Mouse (Mus musculus): Measurements from ENCODE around the gene Hist1h3f. TPM values are rescaled to one million over a fixed set of nuclear protein-coding genes. Genes with fewer than 3 reads are reported as not detected.
A peak's percentile ranks its signal among the peaks of the same experiment; 100 is the strongest.

Gene Hist1h3f
- total RNA-seq (2014; fragmentation: Nextera tagmentation) (31.6 and 53.6 TPM in 2 replicates), total RNA-seq (2017) (69.9 and 132 TPM in 2 replicates)

DNA sequence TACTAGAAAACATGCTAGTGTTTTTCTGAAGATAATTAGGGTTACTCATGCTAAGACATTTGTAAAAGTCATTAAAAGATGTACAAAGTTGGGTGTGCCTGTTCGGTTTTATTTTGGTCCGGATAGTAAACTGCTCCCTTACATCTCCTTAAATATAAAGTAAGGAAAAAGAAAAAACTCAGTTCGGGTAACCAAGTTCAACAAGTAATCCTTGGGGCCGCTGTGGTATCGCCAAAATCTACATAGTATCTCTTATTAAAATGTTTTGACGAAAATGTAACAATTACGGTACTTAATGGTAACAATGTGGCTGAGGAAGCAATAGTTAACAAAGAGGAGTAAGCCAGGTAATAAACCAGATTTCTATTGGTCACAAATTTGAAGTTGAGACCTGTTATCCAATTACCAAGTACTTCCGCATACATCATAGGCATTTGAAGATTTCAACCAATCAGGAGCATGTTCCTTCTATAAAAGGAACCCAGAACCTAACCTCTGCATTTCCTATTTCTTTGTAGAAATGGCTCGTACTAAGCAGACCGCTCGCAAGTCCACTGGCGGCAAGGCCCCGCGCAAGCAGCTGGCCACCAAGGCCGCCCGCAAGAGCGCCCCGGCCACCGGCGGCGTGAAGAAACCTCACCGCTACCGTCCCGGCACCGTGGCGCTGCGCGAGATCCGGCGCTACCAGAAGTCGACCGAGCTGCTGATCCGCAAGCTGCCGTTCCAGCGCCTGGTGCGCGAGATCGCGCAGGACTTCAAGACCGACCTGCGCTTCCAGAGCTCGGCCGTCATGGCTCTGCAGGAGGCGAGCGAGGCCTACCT lies at the start of gene Hist1h3f:
Gene Hist1h3f (plus strand): TSS at position 88 of the 822 bp plus-strand sequence.
- ATAC-seq (replicated peaks; ENCODE audit: low FRiP score, low TSS enrichment, poor library complexity, severe bottlenecking), result peak; percentile 79

DNA sequence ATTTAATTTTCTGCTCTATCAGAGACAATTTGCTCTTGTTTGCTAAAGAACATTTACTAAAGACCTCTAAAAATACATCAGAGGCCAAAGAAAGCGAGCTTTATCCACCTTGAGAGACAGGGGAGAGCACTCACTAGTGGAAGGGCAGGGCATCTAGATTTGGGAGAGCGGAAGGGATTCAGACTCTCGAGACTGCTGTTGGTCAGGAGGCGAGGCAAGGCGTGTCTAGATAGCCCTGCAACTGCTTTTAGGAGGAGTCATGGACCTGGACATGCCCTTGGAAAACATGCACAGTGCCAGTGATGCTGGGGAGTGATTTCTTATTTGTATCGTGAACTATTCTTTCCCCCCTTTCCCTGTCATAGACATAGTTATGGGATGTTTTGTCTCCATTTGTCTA lies 48.3 kb upstream of the Hist1h3f start:
- ATAC-seq (replicated peaks; ENCODE audit: low FRiP score, low TSS enrichment, poor library complexity, severe bottlenecking), result no peak

DNA sequence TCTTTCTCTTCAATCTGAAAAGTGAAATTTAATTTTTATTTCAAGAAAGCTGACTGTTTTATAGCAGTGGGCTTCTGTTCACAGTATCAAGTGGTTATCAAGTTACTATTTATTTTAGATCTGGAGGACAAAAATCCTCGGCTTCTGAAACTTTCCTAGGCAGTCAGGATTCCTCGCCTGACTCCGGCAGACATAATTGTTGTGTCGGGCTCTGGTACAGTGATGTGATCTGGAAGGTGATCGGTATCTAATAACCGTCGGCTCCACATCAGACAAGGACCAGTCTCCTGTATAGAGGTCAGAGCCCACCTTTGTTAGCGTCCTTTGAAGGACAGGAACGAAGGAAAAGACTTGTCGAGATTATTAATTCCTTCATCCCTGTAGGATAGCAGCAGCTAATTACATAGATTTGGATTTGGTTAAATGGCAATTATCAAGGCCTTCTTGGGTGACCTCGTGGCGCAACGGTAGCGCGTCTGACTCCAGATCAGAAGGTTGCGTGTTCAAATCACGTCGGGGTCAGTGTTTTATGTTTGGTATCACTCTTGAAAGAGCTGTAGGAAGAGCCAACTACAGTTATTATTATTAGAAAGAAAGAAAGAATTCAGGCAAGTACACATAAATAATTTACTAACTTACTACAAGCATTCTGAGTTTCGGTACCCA lies 46.1 kb upstream of the Hist1h3f start:
- ATAC-seq (replicated peaks; ENCODE audit: low FRiP score, low TSS enrichment, poor library complexity, severe bottlenecking), result no peak

DNA sequence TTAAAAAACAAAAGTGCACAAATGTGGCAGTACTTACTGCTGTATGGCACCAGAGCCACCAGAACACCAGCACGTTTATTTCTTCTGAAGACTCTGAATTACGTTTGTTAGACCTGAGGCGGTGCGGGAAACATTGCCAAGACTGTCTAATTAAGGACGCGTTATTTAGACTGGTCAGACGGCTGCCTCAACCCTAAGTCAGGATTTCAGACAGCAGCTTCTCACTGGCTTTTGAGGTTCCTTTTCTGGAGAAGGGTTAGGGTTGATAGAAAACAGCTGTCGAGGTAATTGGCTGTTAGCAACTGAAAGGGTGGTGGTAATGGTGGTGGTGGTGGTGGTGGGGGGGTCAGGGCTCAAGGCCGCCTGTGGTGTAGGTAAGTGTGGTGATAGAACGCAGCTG lies 45.2 kb upstream of the Hist1h3f start:
- ATAC-seq (replicated peaks; ENCODE audit: low FRiP score, low TSS enrichment, poor library complexity, severe bottlenecking), result no peak

DNA sequence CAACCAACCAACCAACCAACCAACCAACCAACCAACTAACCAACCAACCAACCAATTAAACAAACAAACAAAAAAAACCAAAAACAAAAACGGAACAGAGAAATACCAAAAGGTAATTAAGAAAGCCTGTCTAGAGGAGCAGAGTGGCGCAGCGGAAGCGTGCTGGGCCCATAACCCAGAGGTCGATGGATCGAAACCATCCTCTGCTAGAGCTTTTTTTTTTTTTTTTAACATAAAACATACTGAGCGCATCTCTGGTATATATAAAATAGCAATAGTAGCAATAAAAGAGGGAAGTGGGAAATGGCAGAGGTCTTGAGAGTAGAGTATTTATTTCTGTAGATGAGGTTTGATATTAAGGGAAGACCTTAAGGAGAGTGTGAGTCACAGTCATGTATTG lies 43.9 kb upstream of the Hist1h3f start:
- ATAC-seq (replicated peaks; ENCODE audit: low FRiP score, low TSS enrichment, poor library complexity, severe bottlenecking), result no peak

DNA sequence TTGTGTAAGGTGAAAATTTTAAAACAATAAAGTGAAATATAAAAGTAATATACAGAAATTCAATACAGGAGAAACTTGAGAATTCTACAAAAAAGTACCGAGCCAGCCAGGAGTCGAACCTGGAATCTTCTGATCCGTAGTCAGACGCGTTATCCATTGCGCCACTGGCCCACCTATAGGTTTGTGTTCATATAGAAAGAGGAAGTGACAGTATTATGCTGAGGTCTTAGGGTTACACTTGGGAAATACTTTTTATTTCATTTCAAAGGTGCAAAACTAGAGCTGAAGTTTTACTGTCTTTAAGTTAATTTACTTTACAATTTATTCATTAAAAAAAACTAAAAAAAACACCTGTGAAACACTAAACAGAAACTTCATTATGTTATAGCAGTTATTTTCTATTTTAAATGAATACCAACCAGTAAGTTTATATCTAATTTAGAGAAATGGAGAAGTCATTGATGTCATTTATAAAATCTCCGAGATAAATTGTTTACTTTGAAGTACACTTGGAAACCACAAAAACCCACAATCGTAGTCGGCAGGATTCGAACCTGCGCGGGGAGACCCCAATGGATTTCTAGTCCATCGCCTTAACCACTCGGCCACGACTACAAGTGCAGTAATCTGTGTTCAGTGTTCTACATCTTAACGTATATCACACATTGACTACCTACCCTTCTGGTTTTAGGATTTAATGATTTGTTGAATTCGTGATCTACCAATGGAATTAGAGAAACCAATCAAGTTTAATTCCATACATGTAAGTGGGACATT lies 43.2 kb upstream of the Hist1h3f start:
- peak; percentile 38 for ATAC-seq (replicated peaks; ENCODE audit: low FRiP score, low TSS enrichment, poor library complexity, severe bottlenecking)

DNA sequence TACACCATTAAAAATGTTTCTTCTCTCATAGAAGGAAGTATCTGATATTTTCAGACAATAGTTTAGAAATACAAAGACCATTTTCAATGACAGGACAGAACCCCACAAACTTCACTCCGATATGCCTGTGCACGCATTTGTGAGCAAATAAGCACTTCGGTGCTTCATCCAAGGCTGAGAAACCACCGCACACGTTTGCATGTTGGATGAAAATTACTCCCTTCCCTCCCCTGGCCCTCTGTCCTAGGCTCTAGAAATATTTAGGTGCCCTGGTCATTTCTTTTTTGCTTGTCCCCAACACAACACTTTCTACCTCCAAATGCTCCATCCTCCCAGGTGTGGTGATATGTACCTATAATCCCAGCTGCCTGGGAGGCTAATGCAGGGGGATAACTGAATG lies 42.3 kb upstream of the Hist1h3f start:
- no peak for ATAC-seq (replicated peaks; ENCODE audit: low FRiP score, low TSS enrichment, poor library complexity, severe bottlenecking)

DNA sequence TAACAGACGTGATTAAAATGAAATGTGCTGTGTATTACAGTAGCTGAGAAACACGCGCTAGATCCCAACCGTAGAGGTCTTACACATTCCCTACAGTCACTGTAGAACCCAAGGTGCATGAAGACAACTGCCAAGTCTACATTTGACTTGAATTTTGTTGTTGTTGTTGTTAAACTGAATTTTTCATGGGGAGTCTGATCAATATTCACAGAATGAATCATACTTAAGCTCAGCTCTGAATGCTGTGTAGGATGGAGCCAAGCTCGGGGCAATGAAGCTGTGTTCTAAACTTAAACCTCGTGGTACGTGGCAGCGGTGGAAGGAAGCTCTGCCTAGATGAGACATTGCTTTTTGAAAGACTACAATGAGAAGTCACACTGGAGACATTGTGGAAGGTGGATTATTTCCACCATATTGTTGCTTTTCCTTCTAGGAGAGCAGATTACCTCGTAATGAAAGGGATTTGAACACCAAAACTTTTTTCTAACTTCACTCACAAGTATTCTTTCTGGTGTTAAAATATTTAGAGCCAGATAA lies 41.8 kb upstream of the Hist1h3f start:
- ATAC-seq (replicated peaks; ENCODE audit: low FRiP score, low TSS enrichment, poor library complexity, severe bottlenecking), result no peak

DNA sequence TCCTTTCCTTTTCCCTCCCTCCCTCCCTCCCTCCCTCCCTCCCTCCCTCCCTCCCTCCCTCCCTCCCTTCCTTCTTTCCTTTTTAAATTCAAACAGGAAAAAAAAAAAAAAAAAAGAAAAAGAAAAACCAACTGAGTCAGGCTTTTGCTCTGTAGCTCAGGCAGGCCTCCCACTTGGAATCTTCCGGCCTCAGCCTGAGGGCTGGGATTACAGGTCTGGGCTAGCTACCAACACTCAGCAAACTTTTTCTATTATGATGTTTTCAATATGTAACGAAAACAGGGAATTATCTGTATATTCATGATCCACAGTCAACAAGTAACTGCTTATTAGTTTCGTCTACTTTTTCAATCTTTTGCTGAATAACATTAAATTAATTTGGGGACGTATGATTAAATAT lies 40.9 kb upstream of the Hist1h3f start:
- no peak for ATAC-seq (replicated peaks; ENCODE audit: low FRiP score, low TSS enrichment, poor library complexity, severe bottlenecking)

DNA sequence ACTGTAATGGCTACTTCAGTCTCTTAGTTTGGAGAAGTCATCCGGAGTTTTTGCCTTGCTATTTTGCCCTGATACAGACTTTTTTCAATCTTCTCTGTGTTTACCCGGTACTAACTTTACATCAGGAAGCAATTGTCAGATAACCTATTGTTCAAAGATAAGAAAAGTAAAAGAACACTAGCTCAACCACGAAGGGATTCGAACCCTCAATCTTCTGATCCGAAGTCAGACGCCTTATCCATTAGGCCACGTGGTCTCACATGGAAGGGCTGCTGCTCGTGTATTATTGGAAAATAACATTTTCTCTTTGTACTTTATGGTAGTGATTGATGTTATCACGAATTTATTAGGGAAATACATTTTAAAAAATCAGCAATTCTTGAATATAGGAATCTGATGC lies 40.1 kb upstream of the Hist1h3f start:
- peak; percentile 41; the same call in 1 of the 2 replicates for ATAC-seq (replicated peaks; ENCODE audit: low FRiP score, low TSS enrichment, poor library complexity, severe bottlenecking)

DNA sequence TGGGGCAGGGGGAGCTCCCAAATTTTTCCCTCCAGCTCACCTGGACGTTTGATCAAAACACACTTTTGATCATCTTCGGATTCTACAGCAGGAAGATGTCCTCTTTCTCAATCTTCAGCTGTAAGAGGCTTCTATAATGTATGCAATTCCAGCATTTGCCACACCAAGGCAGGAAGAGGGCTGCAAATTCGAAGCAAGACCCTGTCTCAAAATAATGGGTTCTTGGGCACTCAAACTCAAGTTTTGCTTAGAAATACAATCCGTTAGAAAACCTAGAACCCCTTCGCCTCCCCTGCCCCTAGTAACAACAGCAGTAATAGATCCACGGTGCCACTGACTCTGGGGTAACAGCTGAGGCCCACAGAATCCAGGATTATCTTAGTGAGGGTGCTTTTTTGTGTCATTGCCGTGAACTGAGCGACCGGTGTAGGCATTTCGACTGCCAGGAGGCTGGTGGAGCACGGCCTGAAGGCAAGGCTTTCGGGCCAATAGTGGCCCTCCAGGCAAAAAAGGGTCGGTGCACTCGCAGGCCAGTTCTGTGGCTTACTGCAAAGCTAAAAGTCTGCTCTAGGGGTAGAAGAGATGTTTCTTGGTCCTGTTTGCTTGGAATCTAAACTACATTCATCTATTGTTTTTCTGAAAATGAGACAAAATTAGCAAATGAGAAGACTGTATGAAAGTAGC lies 38.0 kb upstream of the Hist1h3f start:
- peak; percentile 17; the same call in 1 of the 2 replicates for ATAC-seq (replicated peaks; ENCODE audit: low FRiP score, low TSS enrichment, poor library complexity, severe bottlenecking)

DNA sequence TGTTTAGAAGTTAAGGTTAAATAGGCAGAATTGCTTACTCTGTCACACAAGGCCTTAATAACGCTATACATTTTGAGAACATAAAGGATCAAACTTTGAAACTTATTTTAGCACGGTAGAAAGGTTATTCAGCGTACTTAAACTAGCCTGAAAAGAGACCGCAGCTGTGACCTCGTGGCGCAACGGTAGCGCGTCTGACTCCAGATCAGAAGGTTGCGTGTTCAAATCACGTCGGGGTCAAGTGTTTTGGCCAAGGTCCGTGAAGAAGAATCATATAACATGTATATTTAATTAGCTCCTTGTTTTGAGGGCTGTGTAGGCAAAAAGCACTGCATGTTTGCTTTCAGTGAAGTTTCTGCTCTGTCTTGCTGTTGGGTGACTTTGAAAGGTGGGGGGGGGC lies 37.5 kb upstream of the Hist1h3f start:
- no peak for ATAC-seq (replicated peaks; ENCODE audit: low FRiP score, low TSS enrichment, poor library complexity, severe bottlenecking)

DNA sequence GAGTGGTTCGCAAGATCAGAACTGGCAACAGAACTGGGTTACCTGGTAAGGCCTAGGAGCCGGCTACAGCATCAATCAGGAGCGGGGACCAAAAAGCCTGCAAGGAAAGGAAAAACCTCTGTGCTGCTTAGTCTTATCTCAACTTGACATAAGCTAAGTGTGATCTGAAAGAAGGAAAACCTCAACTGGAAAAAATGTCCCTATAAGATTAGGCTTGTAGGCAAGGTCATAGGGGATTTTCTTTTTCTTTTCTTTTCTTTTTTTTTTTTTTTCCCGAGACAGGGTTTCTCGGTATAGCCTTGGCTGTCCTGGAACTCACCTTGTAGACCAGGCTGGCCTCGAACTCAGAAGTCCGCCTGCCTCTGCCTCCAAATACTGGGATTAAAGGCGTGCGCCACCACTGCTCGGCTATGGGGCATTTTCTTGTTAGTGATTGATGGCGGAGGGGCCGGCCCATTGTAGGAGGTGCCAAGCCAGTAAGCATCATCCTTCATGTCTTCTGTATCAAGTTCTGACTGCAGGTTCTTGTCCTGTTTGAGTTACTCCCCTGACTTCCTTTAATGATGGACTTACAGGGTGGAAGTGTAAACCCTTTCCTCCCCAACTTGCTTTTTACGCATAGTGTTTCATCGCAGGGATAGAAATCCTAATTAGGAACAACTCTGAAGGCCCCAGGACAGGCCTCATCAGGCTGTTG lies 36.9 kb upstream of the Hist1h3f start:
- ATAC-seq (replicated peaks; ENCODE audit: low FRiP score, low TSS enrichment, poor library complexity, severe bottlenecking), result peak; percentile 52; the same call in 1 of the 2 replicates

DNA sequence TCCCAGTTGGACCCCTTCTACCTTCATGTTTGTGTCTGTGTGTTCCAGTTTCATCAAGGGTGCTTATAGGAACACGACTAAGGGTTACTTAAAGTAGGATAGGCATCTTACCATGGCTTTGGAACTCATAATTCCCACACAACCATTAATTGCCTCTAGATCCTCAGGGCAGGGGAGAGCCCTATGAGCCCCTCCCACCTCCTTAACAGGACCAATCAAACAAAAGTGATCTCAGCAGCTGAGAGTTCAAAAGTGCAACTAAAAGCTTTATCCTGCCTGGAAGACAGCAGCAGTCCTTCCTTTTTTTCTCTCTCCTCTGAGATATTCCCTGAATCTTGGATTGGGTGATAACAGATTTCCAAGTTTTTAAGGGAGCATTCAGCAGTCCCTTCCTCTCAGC lies 33.7 kb upstream of the Hist1h3f start:
- ATAC-seq (replicated peaks; ENCODE audit: low FRiP score, low TSS enrichment, poor library complexity, severe bottlenecking), result no peak

DNA sequence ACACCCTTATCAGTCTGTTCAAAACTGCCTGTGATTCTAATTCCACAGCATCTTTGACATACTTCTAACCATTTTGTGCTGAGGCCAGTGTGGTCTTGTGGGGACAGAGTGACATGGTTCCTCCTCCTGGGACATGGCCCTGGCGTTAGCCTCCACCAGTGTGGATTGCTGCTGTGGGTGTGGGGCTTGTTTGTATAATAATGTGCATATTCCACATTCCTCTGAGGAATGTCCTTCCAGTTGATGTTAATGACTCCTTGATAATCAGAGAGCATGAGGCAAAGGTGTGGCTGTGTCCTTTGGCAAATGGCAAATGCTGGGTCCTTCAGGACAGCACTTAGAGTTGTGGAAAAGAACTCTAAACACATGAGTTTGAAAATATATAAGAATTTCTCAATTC lies 30.3 kb upstream of the Hist1h3f start:
- ATAC-seq (replicated peaks; ENCODE audit: low FRiP score, low TSS enrichment, poor library complexity, severe bottlenecking), result no peak

DNA sequence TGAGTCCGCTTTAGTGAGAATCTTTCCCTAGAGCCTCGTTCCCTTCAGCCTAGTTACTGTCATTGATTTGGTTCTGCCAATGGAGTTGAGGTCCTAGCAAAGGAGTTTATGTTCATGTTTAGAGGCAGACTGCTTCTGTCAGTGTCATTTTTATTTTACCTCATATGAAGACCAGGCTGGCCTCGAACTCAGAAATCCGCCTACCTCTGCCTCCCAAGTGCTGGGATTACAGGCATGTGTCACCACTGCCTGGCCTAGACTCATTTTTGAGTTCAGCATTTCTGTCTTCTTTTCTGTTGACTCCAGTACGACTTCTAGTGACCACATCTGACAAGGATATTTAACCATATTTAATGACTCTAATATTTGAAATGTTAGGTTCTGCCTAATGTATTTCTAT lies 28.6 kb upstream of the Hist1h3f start:
- ATAC-seq (replicated peaks; ENCODE audit: low FRiP score, low TSS enrichment, poor library complexity, severe bottlenecking), result no peak

DNA sequence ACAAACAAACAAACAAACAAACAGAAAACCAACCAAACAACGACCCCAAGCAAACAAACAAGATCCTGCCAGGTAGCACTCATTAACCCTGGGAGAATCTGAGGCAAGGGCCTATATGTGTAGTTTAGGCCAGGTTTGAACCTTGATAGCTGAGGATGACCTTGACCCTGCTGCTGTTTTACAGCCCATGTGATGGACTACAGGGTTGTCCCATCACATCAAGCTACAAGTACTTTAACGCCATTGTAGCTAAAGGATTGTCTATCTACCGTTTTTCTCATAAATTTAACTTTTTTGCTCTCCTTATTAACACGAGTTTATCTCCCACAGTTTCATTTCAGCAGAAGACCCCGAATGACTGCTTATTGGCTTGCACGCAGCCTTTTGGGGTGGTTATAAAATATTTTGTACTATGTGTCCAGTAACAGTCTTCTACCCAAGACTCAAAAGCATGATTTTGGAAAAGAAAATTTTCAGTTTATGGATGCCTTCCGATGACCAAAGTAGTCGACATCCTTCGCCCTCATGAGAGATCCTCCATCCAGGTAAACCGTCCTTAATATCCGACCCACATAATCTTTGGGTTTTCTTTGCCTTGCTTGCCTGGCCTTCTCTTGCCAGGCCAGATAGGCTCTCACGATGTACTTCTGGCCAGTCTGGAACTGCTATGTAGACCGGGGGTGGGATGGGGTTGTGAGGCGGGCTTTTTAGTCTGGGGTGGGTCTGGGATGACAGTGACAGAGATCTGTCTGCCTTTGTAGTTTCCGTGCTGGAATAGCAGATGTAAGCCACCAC lies 27.8 kb upstream of the Hist1h3f start:
- ATAC-seq (replicated peaks; ENCODE audit: low FRiP score, low TSS enrichment, poor library complexity, severe bottlenecking), result no peak

All from megakaryocyte-erythroid progenitor cell, adult 5-6 weeks (primary cell).